Comparison of ENCODE assay signal across 8 mouse cellular contexts in the genomic region with DNA sequence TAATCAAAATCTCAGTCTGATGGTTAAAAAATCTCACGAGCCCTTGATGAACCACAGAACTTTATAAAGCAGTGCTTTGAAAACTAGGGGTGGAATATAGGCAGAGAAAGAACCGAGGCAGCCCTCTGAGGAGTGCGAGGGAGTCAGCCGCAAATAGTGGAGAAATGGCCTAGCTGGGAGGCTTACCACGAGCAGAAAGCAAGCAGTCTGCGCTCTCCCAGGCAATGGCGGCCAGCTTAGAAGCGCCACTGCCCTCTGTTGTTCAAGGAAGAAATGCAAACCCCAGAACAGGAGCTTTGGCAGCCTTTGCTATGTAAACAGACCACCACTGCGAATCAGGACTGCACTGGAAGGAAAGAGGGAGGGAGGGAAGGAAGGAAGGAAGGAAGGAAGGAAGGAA.
DNase-seq lines count a peak whose midpoint lies in the region; ATAC-seq and TF ChIP-seq lines count a peak whose summit lies in the region.

No protein-coding gene starts in this region.

- H3K4me2 ChIP-seq in kidney, embryonic 14.5 days (replicated peaks; ENCODE audit: low read depth, low read length): no peak overlapping the region
- no peak overlapping the region for H3K4me2 ChIP-seq in limb, embryonic 14.5 days (replicated peaks; ENCODE audit: low read depth, low read length, severe bottlenecking)
- H3K4me2 ChIP-seq in neural tube, embryonic 15.5 days: no peak overlapping the region

- ATAC-seq in kidney, embryonic 14.5 days (ENCODE audit: low FRiP score, low TSS enrichment): peak; percentile 88; the same call in 1 of the 2 replicates
- ATAC-seq in limb, embryonic 14.5 days (ENCODE audit: low FRiP score, low read depth): peak; percentile 44; the same call in 1 of the 2 replicates
- peak; percentile 74; the same call in 1 of the 2 replicates for ATAC-seq in neural tube, embryonic 15.5 days (ENCODE audit: low FRiP score)

- H3K36me3 ChIP-seq in embryonic facial prominence, embryonic 10.5 days (replicated peaks): no peaks in the 10 kb centered on the region
- no peaks in the 10 kb centered on the region for H3K36me3 ChIP-seq in kidney, embryonic 14.5 days (ENCODE audit: control insufficient read depth, insufficient read depth, low read length)
- H3K36me3 ChIP-seq in limb, embryonic 14.5 days (ENCODE audit: control insufficient read depth, insufficient read depth, low read length): no peaks in the 10 kb centered on the region
- no peaks in the 10 kb centered on the region for H3K36me3 ChIP-seq in neural tube, embryonic 15.5 days

- DNase-seq in cerebellum, adult 2 months: peak; percentile 29 to 32
- DNase-seq in cerebellum, adult 11-12 months: no peak
- peak; percentile 70 for DNase-seq in embryonic facial prominence, embryonic 10.5 days (ENCODE audit: low spot score)
- peak; percentile 7 for DNase-seq in heart, adult 8-10 months (ENCODE audit: low spot score)
- peak; percentile 78 for DNase-seq in limb, embryonic 14.5 days (ENCODE audit: low spot score)
- DNase-seq in adipocyte (ENCODE audit: low spot score): no peak

- no peak overlapping the region for H3K27ac ChIP-seq in cerebellum, adult 2 months (ENCODE audit: insufficient read depth, low read length)
- H3K27ac ChIP-seq in embryonic facial prominence, embryonic 10.5 days (replicated peaks): peak overlapping the region; percentile 10; the same call in 1 of the 2 replicates
- no peak overlapping the region for H3K27ac ChIP-seq in kidney, embryonic 14.5 days (ENCODE audit: low read depth, low read length)
- H3K27ac ChIP-seq in limb, embryonic 14.5 days (replicated peaks; ENCODE audit: low read depth, low read length): no peak overlapping the region
- no peak overlapping the region for H3K27ac ChIP-seq in neural tube, embryonic 15.5 days (replicated peaks)

- WGBS in cerebellum, adult 2 months: 45% methylated on average over 9 of the region's 9 CpGs
- 10% methylated on average over 9 of the region's 9 CpGs for WGBS in embryonic facial prominence, embryonic 10.5 days
- 12% methylated on average over 9 of the region's 9 CpGs for WGBS in kidney, embryonic 14.5 days
- WGBS in limb, embryonic 14.5 days: 9% methylated on average over 9 of the region's 9 CpGs
- 11% methylated on average over 9 of the region's 9 CpGs for WGBS in neural tube, embryonic 15.5 days

- H3K9me3 ChIP-seq in embryonic facial prominence, embryonic 10.5 days: no peaks in the 10 kb centered on the region
- no peaks in the 10 kb centered on the region for H3K9me3 ChIP-seq in kidney, embryonic 14.5 days (ENCODE audit: control insufficient read depth, low read length)
- H3K9me3 ChIP-seq in limb, embryonic 14.5 days (ENCODE audit: control insufficient read depth, low read length): no peaks in the 10 kb centered on the region
- H3K9me3 ChIP-seq in neural tube, embryonic 15.5 days (replicated peaks): no peaks in the 10 kb centered on the region

- no peak overlapping the region for H3K4me3 ChIP-seq in cerebellum, adult 2 months (replicated peaks; ENCODE audit: insufficient read depth, low read depth, low read length)
- no peak overlapping the region for H3K4me3 ChIP-seq in embryonic facial prominence, embryonic 10.5 days
- H3K4me3 ChIP-seq in kidney, embryonic 14.5 days (ENCODE audit: low read length): no peak overlapping the region
- no peak overlapping the region for H3K4me3 ChIP-seq in limb, embryonic 14.5 days (replicated peaks; ENCODE audit: low read length)
- H3K4me3 ChIP-seq in neural tube, embryonic 15.5 days (replicated peaks): no peak overlapping the region

- TF ChIP-seq POLR2A in cerebellum, adult 2 months (IDR thresholded peaks at IDR 0.05; ENCODE audit: borderline replicate concordance, insufficient read depth, low read length): no peak
- TF ChIP-seq POLR2A in limb, embryonic 14.5 days (IDR thresholded peaks at IDR 0.05; ENCODE audit: borderline replicate concordance, extremely low read depth, insufficient read depth, insufficient read length): no peak

- H3K4me1 ChIP-seq in cerebellum, adult 2 months (ENCODE audit: control insufficient read depth, insufficient read depth, low read length): no peaks in the 10 kb centered on the region; the same call in 1 of the 2 replicates
- peaks cover 6% of the 10 kb centered on the region; the same call in 1 of the 2 replicates for H3K4me1 ChIP-seq in embryonic facial prominence, embryonic 10.5 days
- H3K4me1 ChIP-seq in kidney, embryonic 14.5 days (ENCODE audit: control insufficient read depth, insufficient read depth, low read length): 0 out of 2 replicates have a peak, but pooled peaks cover 3% of the 10 kb centered on the region
- 0 out of 2 replicates have a peak, but pooled peaks cover 3% of the 10 kb centered on the region for H3K4me1 ChIP-seq in limb, embryonic 14.5 days (ENCODE audit: control insufficient read depth, insufficient read depth, low read length)
- peaks cover 4% of the 10 kb centered on the region for H3K4me1 ChIP-seq in neural tube, embryonic 15.5 days

- no peak overlapping the region for H3K9ac ChIP-seq in kidney, embryonic 14.5 days (ENCODE audit: low read depth, low read length)
- no peak overlapping the region for H3K9ac ChIP-seq in limb, embryonic 14.5 days (ENCODE audit: low read depth, low read length, severe bottlenecking)
- H3K9ac ChIP-seq in neural tube, embryonic 15.5 days (replicated peaks): no peak overlapping the region

- H3K27me3 ChIP-seq in cerebellum, adult 2 months (ENCODE audit: control insufficient read depth, insufficient read depth, low read length): no peaks in the 10 kb centered on the region
- H3K27me3 ChIP-seq in embryonic facial prominence, embryonic 10.5 days (replicated peaks; ENCODE audit: low read depth, poor library complexity, severe bottlenecking): peaks cover 13% of the 10 kb centered on the region; the same call in 1 of the 2 replicates
- no peaks in the 10 kb centered on the region for H3K27me3 ChIP-seq in kidney, embryonic 14.5 days (ENCODE audit: control insufficient read depth, insufficient read depth, low read length)
- H3K27me3 ChIP-seq in limb, embryonic 14.5 days (ENCODE audit: control insufficient read depth, insufficient read depth, low read length): no peaks in the 10 kb centered on the region
- H3K27me3 ChIP-seq in neural tube, embryonic 15.5 days (replicated peaks): peaks cover 6% of the 10 kb centered on the region; the same call in 1 of the 2 replicates

- peak; percentile 48; the same call in 1 of the 2 replicates for TF ChIP-seq CTCF in cerebellum, adult 2 months (IDR thresholded peaks at IDR 0.05; ENCODE audit: borderline replicate concordance, insufficient read depth, low read depth, low read length)

Comparison
In these comparisons a context has a peak if more than half of its experiments do, and no peak if none do; other contexts are left out.
1. DNase-seq: peak in cerebellum, adult 2 months (2 of 2), embryonic facial prominence, embryonic 10.5 days (single experiment), heart, adult 8-10 months (single experiment) and limb, embryonic 14.5 days (single experiment); none in cerebellum, adult 11-12 months (single experiment) and adipocyte (single experiment).
2. Peak in every context shown above with its lines, with median percentiles within 50 percentile points of each other: ATAC-seq.